Mouse (Mus musculus) small intestine, adult 2 months (tissue): ENCODE data around the gene Gm20388.

ENCODE experiments used
- CTCF ChIP-seq: fragments of 200-500 bp; IDR thresholded peaks from 2 replicates; pipeline ENCODE4 v1.5.1; 2012; ENCODE audit warnings: low read depth, mild to moderate bottlenecking, control low read depth, inconsistent platforms, low read length, moderate library complexity, mixed read lengths; ENCODE audit not compliant: insufficient replicate concordance, insufficient read length; ENCODE audit errors: extremely low read depth
- POLR2A ChIP-seq: fragments of 200-500 bp; IDR thresholded peaks from 2 replicates; pipeline ENCODE4 v1.6.1; 2012; ENCODE audit warnings: low read depth, mild to moderate bottlenecking, control low read depth, inconsistent platforms, low read length, moderate library complexity

DNA sequence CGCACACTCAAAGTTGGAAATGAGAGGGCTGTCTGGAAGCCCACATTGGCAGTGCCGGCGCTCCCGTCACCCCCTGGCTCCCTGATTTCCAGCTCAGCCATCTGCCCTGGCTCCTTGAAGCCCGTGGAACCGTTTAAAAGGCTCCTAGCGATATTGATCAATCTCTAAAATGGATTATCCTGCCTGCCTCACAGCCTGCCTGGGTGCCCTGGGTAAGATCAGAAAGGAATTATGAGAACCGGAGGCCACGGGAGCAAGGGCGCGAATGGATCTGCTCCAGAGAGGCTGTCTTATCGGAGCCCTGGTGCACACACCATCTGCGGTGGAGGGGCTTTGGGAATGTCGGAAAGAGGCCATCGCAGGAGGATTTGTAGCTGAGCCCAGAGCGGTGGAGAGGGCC, 561.6 kb downstream of the Gm20388 start:
- TF ChIP-seq CTCF (no peak), POLR2A (no peak)
